17 mouse cellular contexts compared by ENCODE assay signal in genomic region chr1:38049562-38049961, GRCm38 (mm10).
"Had no signal": no experiment of that assay in that cellular context is flagged by ENCODE, and none has a peak within 500 bp of the region (broad histone marks: within the 10 kb centered on the region; RNA-seq: fewer than 3 reads in every experiment).

No protein-coding gene starts in this region.

- H3K4me1 ChIP-seq: limb, embryonic 13.5 days; midbrain, embryonic 12.5 days; neural tube, embryonic 13.5 days had no signal

- H3K4me3 ChIP-seq: layer of hippocampus, adult 2 months; limb, embryonic 13.5 days; megakaryocyte, embryonic 14.5 days; midbrain, embryonic 12.5 days; neural tube, embryonic 13.5 days had no signal

- H3K27ac ChIP-seq: kidney, postnatal 0 days; limb, embryonic 13.5 days; liver, embryonic 14.5 days; midbrain, embryonic 12.5 days; neural tube, embryonic 13.5 days had no signal

- H3K9me3 ChIP-seq: limb, embryonic 13.5 days; megakaryocyte, embryonic 14.5 days; midbrain, embryonic 12.5 days; neural tube, embryonic 13.5 days had no signal

- H3K4me2 ChIP-seq: limb, embryonic 13.5 days; midbrain, embryonic 12.5 days; neural tube, embryonic 13.5 days had no signal

- H3K9ac ChIP-seq: limb, embryonic 13.5 days; liver, embryonic 14.5 days; midbrain, embryonic 12.5 days; neural tube, embryonic 13.5 days had no signal

- DNase-seq: kidney, adult 9 months; kidney, postnatal 36 days; left cerebral cortex, postnatal 4 days; lung, postnatal 4 days; retina, postnatal 1 day; right cerebral cortex, postnatal 4 days; spleen, adult 18-20 months; thymus, adult 2 months; thymus, postnatal 25 days had no signal

- ATAC-seq: midbrain, embryonic 16.5 days had no signal

- H3K27me3 ChIP-seq: limb, embryonic 13.5 days; megakaryocyte, embryonic 14.5 days; midbrain, embryonic 12.5 days; neural tube, embryonic 13.5 days had no signal
